Mouse (Mus musculus): ENCODE results near the gene Pmpca. TPM values are rescaled to one million over a fixed set of nuclear protein-coding genes. Genes with fewer than 3 reads are reported as not detected.

Gene Pmpca
- polyA plus RNA-seq, 1 experiment = 17.7 TPM

DNA sequence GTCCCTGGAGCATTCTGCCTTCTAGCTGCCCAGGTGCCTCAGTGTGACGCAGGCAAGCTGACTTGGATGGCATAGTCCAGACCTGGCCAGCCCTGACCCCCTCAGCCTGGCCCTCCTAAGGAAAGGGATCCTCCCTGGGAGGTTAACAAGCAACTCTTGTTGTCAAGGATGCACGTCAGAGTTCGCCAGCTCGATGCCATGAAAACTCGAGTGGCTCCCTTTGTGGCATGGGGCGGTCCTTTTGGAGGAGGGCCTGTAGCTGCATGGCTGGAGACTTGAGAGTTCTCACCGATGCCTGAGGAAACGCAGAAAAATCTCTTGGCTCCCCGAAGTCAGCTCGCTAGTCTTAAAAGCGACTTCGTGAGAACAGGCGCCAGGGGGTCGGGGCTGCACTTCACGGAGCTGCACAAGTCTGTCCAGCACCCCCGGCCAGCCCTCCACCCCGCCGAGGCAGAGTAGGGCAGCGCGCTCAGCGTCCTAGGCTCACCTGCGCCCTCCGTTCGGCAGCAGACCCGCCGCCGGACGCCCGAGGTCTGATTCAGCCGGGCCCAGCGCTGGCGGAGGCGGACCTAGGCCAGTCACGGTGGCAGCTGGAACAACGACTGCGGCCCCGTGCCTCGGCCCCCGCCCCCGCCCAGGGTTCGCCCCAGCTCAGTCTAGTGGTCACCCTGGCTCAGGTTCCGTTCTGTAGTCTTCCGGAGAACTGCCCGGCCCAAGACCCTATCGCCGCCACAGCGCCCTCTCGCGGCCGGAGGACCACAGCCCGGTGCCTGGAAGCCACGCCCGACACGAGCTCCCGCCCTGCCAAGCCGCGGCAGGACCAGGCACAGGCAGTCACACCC, 19.6 kb downstream of the Pmpca start, which contains the start of gene Inpp5e:
Inpp5e (minus strand) TSS at position 689 of the 842 bp plus-strand sequence.
- TF ChIP-seq CTCF (IDR thresholded peaks at IDR 0.05; ENCODE audit: extremely low read depth, insufficient read length, insufficient replicate concordance, low read depth, low read length) (peak; percentile 91), POLR2A (IDR thresholded peaks at IDR 0.05; ENCODE audit: low read depth, low read length) (no peak; the same call in 1 of the 2 replicates)
- Histone ChIP-seq H3K4me3 (ENCODE audit: low read depth, low read length) (peak within 1 kb of the TSS; percentile 90), H3K27me3 (ENCODE audit: control insufficient read depth, insufficient read depth, low read length) (no peaks in the 10 kb centered on the region), H3K36me3 (ENCODE audit: control insufficient read depth, insufficient read depth, low read length) (peaks cover 19% of the 10 kb centered on the region), H3K27ac (ENCODE audit: insufficient read depth, low read depth, low read length) (peak within 1 kb of the TSS; percentile 37), H3K4me1 (ENCODE audit: control insufficient read depth, insufficient read depth, insufficient read length, low read length) (peaks cover 12% of the 10 kb centered on the region)
- WGBS = under 1% methylated on average over 57 of the region's 57 CpGs

DNA sequence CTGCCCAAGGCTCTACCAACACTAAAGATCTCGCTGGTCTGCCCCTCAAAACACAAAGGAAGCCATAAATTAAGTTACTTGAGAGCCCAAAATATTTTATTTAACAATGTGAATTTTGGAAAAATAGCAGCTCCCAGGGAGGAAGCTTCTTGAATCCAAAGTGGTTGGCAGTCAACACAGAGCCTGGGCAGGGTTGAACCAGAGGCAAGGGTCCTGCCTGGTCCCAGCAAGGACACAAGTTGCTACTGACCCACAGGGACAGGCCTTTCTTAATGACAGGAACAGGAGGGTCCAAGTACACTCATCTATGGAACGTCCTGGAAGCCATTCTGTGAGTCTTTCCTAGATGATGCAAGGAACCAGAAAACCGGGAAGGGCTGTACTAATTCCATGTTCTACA, 20.2 kb downstream of the Pmpca start:
- TF ChIP-seq POLR2A (IDR thresholded peaks at IDR 0.05; ENCODE audit: low read depth, low read length) = no peak
- no peak for TF ChIP-seq CTCF (IDR thresholded peaks at IDR 0.05; ENCODE audit: extremely low read depth, insufficient read length, insufficient replicate concordance, low read depth, low read length)
- H3K27me3 ChIP-seq (ENCODE audit: control insufficient read depth, insufficient read depth, low read length) = no peaks in the 10 kb centered on the region
- WGBS = 63% methylated on average over 3 of the region's 3 CpGs

DNA sequence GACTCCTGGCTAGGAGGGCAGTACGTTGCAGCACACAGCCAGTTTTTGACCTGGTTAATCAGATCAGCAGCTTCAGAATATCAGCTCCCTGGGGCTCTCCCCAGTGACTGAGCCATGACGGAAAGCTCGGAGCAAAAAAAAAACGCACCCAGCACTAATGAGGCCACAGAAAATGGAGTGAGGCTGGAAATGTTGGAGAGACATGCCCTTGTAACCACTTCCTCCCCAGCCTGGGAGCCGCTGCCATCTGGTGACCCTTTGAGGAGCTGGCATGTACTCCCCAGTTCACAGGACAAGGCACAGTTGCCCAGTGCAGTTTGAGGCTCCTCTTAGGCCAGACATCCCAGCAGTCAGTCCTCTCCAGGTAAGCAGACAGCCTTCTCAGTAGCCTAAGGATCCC, 21.0 kb downstream of the Pmpca start:
- no peak overlapping the region for H3K27ac ChIP-seq (ENCODE audit: insufficient read depth, low read depth, low read length)
- 75% methylated on average over 5 of the region's 5 CpGs for WGBS
- no peak overlapping the region for H3K4me3 ChIP-seq (ENCODE audit: low read depth, low read length)
- no peak for TF ChIP-seq POLR2A (IDR thresholded peaks at IDR 0.05; ENCODE audit: low read depth, low read length)
- no peak for TF ChIP-seq CTCF (IDR thresholded peaks at IDR 0.05; ENCODE audit: extremely low read depth, insufficient read length, insufficient replicate concordance, low read depth, low read length)
- H3K27me3 ChIP-seq (ENCODE audit: control insufficient read depth, insufficient read depth, low read length) = no peaks in the 10 kb centered on the region
- peaks cover 28% of the 10 kb centered on the region for H3K36me3 ChIP-seq (ENCODE audit: control insufficient read depth, insufficient read depth, low read length)
- peaks cover 12% of the 10 kb centered on the region for H3K4me1 ChIP-seq (ENCODE audit: control insufficient read depth, insufficient read depth, insufficient read length, low read length)

More for the DNA sequence above, 20.2 kb downstream of the Pmpca start:
- H3K4me1 ChIP-seq (ENCODE audit: control insufficient read depth, insufficient read depth, insufficient read length, low read length) = peaks cover 12% of the 10 kb centered on the region
- no peak overlapping the region for H3K27ac ChIP-seq (ENCODE audit: insufficient read depth, low read depth, low read length)
- no peak overlapping the region for H3K4me3 ChIP-seq (ENCODE audit: low read depth, low read length)
- peaks cover 24% of the 10 kb centered on the region for H3K36me3 ChIP-seq (ENCODE audit: control insufficient read depth, insufficient read depth, low read length)

DNA sequence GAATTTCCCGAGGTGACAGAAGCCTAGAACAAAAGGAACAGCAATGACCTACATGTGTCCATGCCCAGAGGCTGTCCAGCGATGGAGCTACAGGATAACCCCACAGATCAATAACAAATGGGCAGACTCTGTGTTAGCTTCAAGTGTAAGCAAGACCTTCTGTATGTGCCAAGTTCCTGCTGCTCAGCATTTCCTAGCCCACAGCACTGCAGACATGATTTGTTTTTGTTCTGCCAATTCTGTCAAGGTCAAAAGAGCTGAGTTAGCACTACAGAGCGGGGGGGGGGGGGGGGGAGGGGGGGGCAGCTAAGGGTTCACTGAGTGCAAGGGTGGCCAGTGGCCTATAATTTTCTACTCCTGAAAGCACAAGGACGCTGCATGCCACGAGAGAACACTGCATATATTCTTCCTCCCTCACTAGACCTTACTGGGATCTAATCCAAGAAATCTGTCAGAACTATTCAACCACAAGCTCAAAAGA, 21.8 kb downstream of the Pmpca start:
- no peak overlapping the region for H3K4me3 ChIP-seq (ENCODE audit: low read depth, low read length)
- no peak for TF ChIP-seq CTCF (IDR thresholded peaks at IDR 0.05; ENCODE audit: extremely low read depth, insufficient read length, insufficient replicate concordance, low read depth, low read length)
- no peak for TF ChIP-seq POLR2A (IDR thresholded peaks at IDR 0.05; ENCODE audit: low read depth, low read length)
- peaks cover 36% of the 10 kb centered on the region for H3K36me3 ChIP-seq (ENCODE audit: control insufficient read depth, insufficient read depth, low read length)
- peaks cover 12% of the 10 kb centered on the region for H3K4me1 ChIP-seq (ENCODE audit: control insufficient read depth, insufficient read depth, insufficient read length, low read length)
- no peak overlapping the region for H3K27ac ChIP-seq (ENCODE audit: insufficient read depth, low read depth, low read length)
- no peaks in the 10 kb centered on the region for H3K27me3 ChIP-seq (ENCODE audit: control insufficient read depth, insufficient read depth, low read length)
- 63% methylated on average over 5 of the region's 5 CpGs for WGBS

- H3K4me3 ChIP-seq (ENCODE audit: low read depth, low read length) = no peak overlapping the region
- no peaks in the 10 kb centered on the region for H3K4me1 ChIP-seq (ENCODE audit: control insufficient read depth, insufficient read depth, insufficient read length, low read length)
- no peaks in the 10 kb centered on the region for H3K27me3 ChIP-seq (ENCODE audit: control insufficient read depth, insufficient read depth, low read length)
- H3K36me3 ChIP-seq (ENCODE audit: control insufficient read depth, insufficient read depth, low read length) = peaks cover 72% of the 10 kb centered on the region
- TF ChIP-seq POLR2A (IDR thresholded peaks at IDR 0.05; ENCODE audit: low read depth, low read length) = no peak
- no peak for TF ChIP-seq CTCF (IDR thresholded peaks at IDR 0.05; ENCODE audit: extremely low read depth, insufficient read length, insufficient replicate concordance, low read depth, low read length)
- no peak overlapping the region for H3K27ac ChIP-seq (ENCODE audit: insufficient read depth, low read depth, low read length)
Observed at GRCm38 (mm10) chr2:26417066-26417465, 27.9 kb downstream of the Pmpca start.

GRCm38 (mm10) chr2:26418120-26418519, 29.0 kb downstream of the Pmpca start:
- no peak overlapping the region for H3K27ac ChIP-seq (ENCODE audit: insufficient read depth, low read depth, low read length)
- no peaks in the 10 kb centered on the region for H3K4me1 ChIP-seq (ENCODE audit: control insufficient read depth, insufficient read depth, insufficient read length, low read length)
- peaks cover 76% of the 10 kb centered on the region for H3K36me3 ChIP-seq (ENCODE audit: control insufficient read depth, insufficient read depth, low read length)
- TF ChIP-seq POLR2A (IDR thresholded peaks at IDR 0.05; ENCODE audit: low read depth, low read length) (no peak), CTCF (IDR thresholded peaks at IDR 0.05; ENCODE audit: extremely low read depth, insufficient read length, insufficient replicate concordance, low read depth, low read length) (no peak)
- no peaks in the 10 kb centered on the region for H3K27me3 ChIP-seq (ENCODE audit: control insufficient read depth, insufficient read depth, low read length)
- H3K4me3 ChIP-seq (ENCODE audit: low read depth, low read length) = no peak overlapping the region
- 76% methylated on average over 1 of the region's 1 CpGs for WGBS

DNA sequence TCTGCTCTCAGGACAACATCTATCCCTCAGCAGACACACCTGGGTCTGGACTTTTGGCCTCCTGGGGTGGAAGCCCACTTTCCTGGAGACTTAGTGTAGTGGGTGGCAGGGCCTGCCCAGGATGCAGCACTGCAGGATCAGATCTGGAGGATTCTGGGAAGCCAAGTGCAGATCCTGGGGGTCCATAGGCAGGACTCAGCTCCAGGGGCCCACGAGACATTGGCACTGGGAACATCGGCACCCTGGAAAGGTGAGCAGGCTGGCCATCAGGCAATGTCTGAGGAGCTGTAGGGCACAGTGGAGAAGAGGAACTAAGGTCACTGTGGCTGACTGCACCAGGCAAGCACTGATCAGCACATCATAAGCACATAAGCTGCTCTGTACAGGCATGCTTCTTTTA, 32.8 kb downstream of the Pmpca start:
- Histone ChIP-seq H3K27ac (ENCODE audit: insufficient read depth, low read depth, low read length) (no peak overlapping the region), H3K36me3 (ENCODE audit: control insufficient read depth, insufficient read depth, low read length) (peaks cover 80% of the 10 kb centered on the region), H3K27me3 (ENCODE audit: control insufficient read depth, insufficient read depth, low read length) (no peaks in the 10 kb centered on the region), H3K4me3 (ENCODE audit: low read depth, low read length) (no peak overlapping the region), H3K4me1 (ENCODE audit: control insufficient read depth, insufficient read depth, insufficient read length, low read length) (no peaks in the 10 kb centered on the region)
- 98% methylated on average over 2 of the region's 2 CpGs for WGBS
- TF ChIP-seq CTCF (IDR thresholded peaks at IDR 0.05; ENCODE audit: extremely low read depth, insufficient read length, insufficient replicate concordance, low read depth, low read length) (no peak), POLR2A (IDR thresholded peaks at IDR 0.05; ENCODE audit: low read depth, low read length) (no peak)

Measured in small intestine, adult 2 months (tissue).